Comparison of ENCODE assay signal across 19 mouse cellular contexts in the genomic region with DNA sequence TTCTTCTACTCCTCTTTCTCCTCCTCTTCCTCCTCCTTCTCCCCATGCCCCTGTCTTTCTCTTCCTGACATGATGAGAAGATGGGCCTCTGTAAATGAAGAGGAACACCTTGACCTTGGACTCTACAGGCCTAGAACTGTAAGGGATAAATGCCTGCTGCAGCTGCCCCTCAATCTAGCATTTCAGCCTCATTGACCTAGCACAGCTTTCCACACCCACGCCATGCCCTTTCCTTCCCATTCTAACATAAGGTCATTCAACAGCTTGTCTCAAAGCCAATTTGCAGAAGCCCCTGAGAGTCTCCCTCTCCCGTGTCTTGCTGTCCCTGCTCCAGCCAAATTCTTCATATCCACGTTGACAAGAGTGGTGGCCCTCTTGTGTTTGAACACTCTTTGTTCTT.
"Had no signal": no experiment of that assay in that cellular context is flagged by ENCODE, and none has a peak within 500 bp of the region (broad histone marks: within the 10 kb centered on the region; RNA-seq: fewer than 3 reads in every experiment).

No protein-coding gene starts in this region.

- DNase-seq: lung, adult 18-20 months; lung, embryonic 14.5 days; lung, postnatal 10 days; lung, postnatal 4 days; midbrain, embryonic 14.5 days; retina, postnatal 1 day; right cerebral cortex, adult 18-20 months; right cerebral cortex, postnatal 25 days; right cerebral cortex, postnatal 4 days; spleen, adult 18-20 months; thymus, adult 18-20 months; thymus, postnatal 14 days; thymus, postnatal 36 days had no signal

- H3K4me2 ChIP-seq: lung, embryonic 14.5 days; midbrain, embryonic 12.5 days; neural tube, embryonic 13.5 days; neural tube, embryonic 15.5 days had no signal

- H3K4me1 ChIP-seq: midbrain, embryonic 12.5 days; neural tube, embryonic 13.5 days; neural tube, embryonic 15.5 days had no signal

- H3K36me3 ChIP-seq: midbrain, embryonic 10.5 days; midbrain, embryonic 12.5 days; neural tube, embryonic 13.5 days; neural tube, embryonic 15.5 days had no signal

- ATAC-seq: midbrain, embryonic 16.5 days had no signal

- H3K9ac ChIP-seq: lung, embryonic 14.5 days; midbrain, embryonic 12.5 days; neural tube, embryonic 13.5 days; neural tube, embryonic 15.5 days had no signal

- H3K27me3 ChIP-seq: midbrain, embryonic 12.5 days; neural tube, embryonic 13.5 days; neural tube, embryonic 15.5 days had no signal

- H3K4me3 ChIP-seq: midbrain, embryonic 10.5 days; midbrain, embryonic 12.5 days; myocyte; neural tube, embryonic 13.5 days; neural tube, embryonic 15.5 days had no signal

- H3K9me3 ChIP-seq: midbrain, embryonic 10.5 days; midbrain, embryonic 12.5 days; neural tube, embryonic 13.5 days; neural tube, embryonic 15.5 days had no signal

- H3K27ac ChIP-seq: midbrain, embryonic 10.5 days; midbrain, embryonic 12.5 days; neural tube, embryonic 13.5 days; neural tube, embryonic 15.5 days had no signal
